Comparison of ENCODE assay signal across 8 mouse cellular contexts in the genomic region with DNA sequence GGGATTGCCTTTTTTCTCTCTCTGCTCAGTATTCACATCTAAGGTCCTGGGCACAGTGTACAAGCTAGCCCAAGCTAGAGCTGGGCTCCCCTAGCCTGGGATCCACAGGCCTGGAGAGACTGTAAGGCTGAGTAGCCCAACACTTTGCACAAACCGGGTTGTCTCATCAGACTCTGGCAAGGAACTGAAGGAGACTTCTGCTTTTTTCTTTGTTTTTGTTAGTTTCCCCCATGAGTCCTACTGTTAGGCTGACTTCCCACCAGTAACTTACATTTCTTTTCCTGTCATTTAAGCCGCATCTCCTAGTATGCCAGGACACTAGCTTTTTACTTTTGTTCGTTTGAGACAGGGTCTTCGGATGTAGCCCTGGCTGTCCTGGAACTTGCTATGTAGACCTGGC. TPM values are rescaled to one million over a fixed set of nuclear protein-coding genes. Genes with fewer than 3 reads are reported as not detected.
A peak's percentile ranks its signal among the peaks of the same experiment; 100 is the strongest.
DNase-seq lines count a peak whose midpoint lies in the region; ATAC-seq and TF ChIP-seq lines count a peak whose summit lies in the region.

No protein-coding gene starts in this region.

- no peak for TF ChIP-seq POLR2A in limb, embryonic 14.5 days (IDR thresholded peaks at IDR 0.05; ENCODE audit: borderline replicate concordance, extremely low read depth, insufficient read depth, insufficient read length)

- peaks cover 6% of the 10 kb centered on the region; the same call in 1 of the 2 replicates for H3K4me1 ChIP-seq in forebrain, embryonic 11.5 days (replicated peaks; ENCODE audit: control insufficient read depth, insufficient read depth, low read length)
- peaks cover 11% of the 10 kb centered on the region for H3K4me1 ChIP-seq in limb, embryonic 14.5 days (ENCODE audit: control insufficient read depth, insufficient read depth, low read length)
- H3K4me1 ChIP-seq in neural tube, embryonic 14.5 days (ENCODE audit: control insufficient read depth, insufficient read depth, low read length) = no peaks in the 10 kb centered on the region

- H3K27me3 ChIP-seq in forebrain, embryonic 11.5 days (ENCODE audit: control insufficient read depth, insufficient read depth, low read length) = peaks cover 21% of the 10 kb centered on the region
- H3K27me3 ChIP-seq in limb, embryonic 14.5 days (ENCODE audit: control insufficient read depth, insufficient read depth, low read length) = peaks cover 5% of the 10 kb centered on the region; the same call in 1 of the 2 replicates
- H3K27me3 ChIP-seq in neural tube, embryonic 14.5 days (ENCODE audit: control insufficient read depth, insufficient read depth, low read length) = no peaks in the 10 kb centered on the region

- no peak for TF ChIP-seq CTCF in layer of hippocampus, adult 2 months (conservative IDR thresholded peaks at IDR 0.05)

- DNase-seq in layer of hippocampus, adult 2 months (ENCODE audit: low spot score in 2 of 2) = no peak
- no peak for DNase-seq in layer of hippocampus, adult 18-20 months (ENCODE audit: low spot score in 2 of 2)
- DNase-seq in forebrain, embryonic 11.5 days (ENCODE audit: low spot score) = no peak
- no peak for DNase-seq in limb, embryonic 14.5 days (ENCODE audit: low spot score)
- no peak for DNase-seq in Muller cell, postnatal 12 days (ENCODE audit: inconsistent ontology term)
- DNase-seq in adrenal gland, adult 8-10 months = no peak
- no peak for DNase-seq in ovary, adult 18-20 months (ENCODE audit: low spot score)

- no peaks in the 10 kb centered on the region for H3K9me3 ChIP-seq in forebrain, embryonic 11.5 days (ENCODE audit: control insufficient read depth, low read length)
- H3K9me3 ChIP-seq in limb, embryonic 14.5 days (ENCODE audit: control insufficient read depth, low read length) = no peaks in the 10 kb centered on the region
- H3K9me3 ChIP-seq in neural tube, embryonic 14.5 days (ENCODE audit: control insufficient read depth, low read length) = no peaks in the 10 kb centered on the region

- no peak overlapping the region for H3K4me2 ChIP-seq in forebrain, embryonic 11.5 days (ENCODE audit: low read depth, low read length, severe bottlenecking)
- H3K4me2 ChIP-seq in limb, embryonic 14.5 days (replicated peaks; ENCODE audit: low read depth, low read length, severe bottlenecking) = peak overlapping the region; percentile 94; the same call in 1 of the 2 replicates
- H3K4me2 ChIP-seq in neural tube, embryonic 14.5 days (ENCODE audit: low read depth, low read length) = peak overlapping the region; percentile 66

- H3K4me3 ChIP-seq in layer of hippocampus, adult 2 months = no peak overlapping the region; the same call in 1 of the 2 replicates
- H3K4me3 ChIP-seq in forebrain, embryonic 11.5 days (ENCODE audit: low read depth, low read length) = no peak overlapping the region; the same call in 1 of the 2 replicates
- no peak overlapping the region for H3K4me3 ChIP-seq in limb, embryonic 14.5 days (replicated peaks; ENCODE audit: low read length)
- H3K4me3 ChIP-seq in neural tube, embryonic 14.5 days (ENCODE audit: low read depth, low read length) = no peak overlapping the region

- peak overlapping the region; percentile 49; the same call in 1 of the 2 replicates for H3K27ac ChIP-seq in layer of hippocampus, adult 2 months
- H3K27ac ChIP-seq in forebrain, embryonic 11.5 days (ENCODE audit: low read depth, low read length) = no peak overlapping the region
- H3K27ac ChIP-seq in limb, embryonic 14.5 days (replicated peaks; ENCODE audit: low read depth, low read length) = no peak overlapping the region
- no peak overlapping the region for H3K27ac ChIP-seq in neural tube, embryonic 14.5 days (ENCODE audit: low read depth, low read length)

- no peaks in the 10 kb centered on the region for H3K36me3 ChIP-seq in forebrain, embryonic 11.5 days (ENCODE audit: control insufficient read depth, insufficient read depth, low read length)
- H3K36me3 ChIP-seq in limb, embryonic 14.5 days (ENCODE audit: control insufficient read depth, insufficient read depth, low read length) = no peaks in the 10 kb centered on the region
- no peaks in the 10 kb centered on the region for H3K36me3 ChIP-seq in neural tube, embryonic 14.5 days (ENCODE audit: control insufficient read depth, insufficient read depth, low read length)

- WGBS in forebrain, embryonic 11.5 days = 71% methylated on average over 4 of the region's 4 CpGs
- 81% methylated on average over 4 of the region's 4 CpGs for WGBS in limb, embryonic 14.5 days
- WGBS in neural tube, embryonic 14.5 days = 80% methylated on average over 4 of the region's 4 CpGs

- H3K9ac ChIP-seq in forebrain, embryonic 11.5 days (ENCODE audit: low read length) = peak overlapping the region; percentile 67; the same call in 1 of the 2 replicates
- H3K9ac ChIP-seq in limb, embryonic 14.5 days (ENCODE audit: low read depth, low read length, severe bottlenecking) = 0 out of 2 replicates have a peak overlapping the region, but pooled peaks have one; percentile 73
- H3K9ac ChIP-seq in neural tube, embryonic 14.5 days (replicated peaks; ENCODE audit: low read depth, low read length) = no peak overlapping the region

- ATAC-seq in forebrain, embryonic 11.5 days (replicated peaks; ENCODE audit: low FRiP score) = no peak
- ATAC-seq in limb, embryonic 14.5 days (ENCODE audit: low FRiP score, low read depth) = no peak
- ATAC-seq in neural tube, embryonic 14.5 days (ENCODE audit: low read depth) = no peak

RNA-seq across cellular contexts. Expression of a gene that starts 1.1 kb away (rescaled TPM):
- 1 to 10 TPM; 5.9 to 6.9 TPM for total RNA-seq in layer of hippocampus, adult 2 months (2021)
- 1 to 10 TPM; 6.1 to 6.7 TPM for total RNA-seq in layer of hippocampus, adult 18-20 months (2021)
- 1.8 and 2.7 TPM in 2 replicates for polyA plus RNA-seq in forebrain, embryonic 11.5 days (2014; fragmentation: Nextera tagmentation; extraction: Ambion mirVana)
- 2.7 and 3.2 TPM in 2 replicates for polyA plus RNA-seq in limb, embryonic 14.5 days (2012; rRNA removed)
- 3.4 and 5.2 TPM in 2 replicates for polyA plus RNA-seq in limb, embryonic 14.5 days (2014; fragmentation: Nextera tagmentation; extraction: Ambion mirVana)
- 3.1 and 6.1 TPM in 2 replicates for polyA plus RNA-seq in neural tube, embryonic 14.5 days (2014; fragmentation: Nextera tagmentation; extraction: Ambion mirVana)
- total RNA-seq in adrenal gland, adult 8-10 months (2022) = 1 to 10 TPM; 6.1 to 8.6 (median 7.7) TPM

RNA-seq across cellular contexts. Expression of a gene that starts 39.8 kb away (rescaled TPM):
- 10 to 100 TPM; 13.4 to 14.3 TPM for total RNA-seq in layer of hippocampus, adult 2 months (2021)
- 10 to 100 TPM; 14.8 to 15.4 TPM for total RNA-seq in layer of hippocampus, adult 18-20 months (2021)
- polyA plus RNA-seq in forebrain, embryonic 11.5 days (2014; fragmentation: Nextera tagmentation; extraction: Ambion mirVana) = 45.3 and 48.6 TPM in 2 replicates
- polyA plus RNA-seq in limb, embryonic 14.5 days (2012; rRNA removed) = 115 and 157 TPM in 2 replicates
- polyA plus RNA-seq in limb, embryonic 14.5 days (2014; fragmentation: Nextera tagmentation; extraction: Ambion mirVana) = 129 and 141 TPM in 2 replicates
- 26.5 and 33.1 TPM in 2 replicates for polyA plus RNA-seq in neural tube, embryonic 14.5 days (2014; fragmentation: Nextera tagmentation; extraction: Ambion mirVana)
- 10 to 100 TPM in 2 of 4 experiments, 1 to 10 TPM in 2; 6.7 to 16.2 (median 12.1) TPM for total RNA-seq in adrenal gland, adult 8-10 months (2022)

RNA-seq across cellular contexts. Expression of a gene that starts 48.9 kb away (rescaled TPM):
- 1 to 10 TPM; 1.8 TPM for total RNA-seq in layer of hippocampus, adult 2 months (2021)
- 1 to 10 TPM; 1.0 to 1.3 TPM for total RNA-seq in layer of hippocampus, adult 18-20 months (2021)
- 2.3 and 3.5 TPM in 2 replicates for polyA plus RNA-seq in forebrain, embryonic 11.5 days (2014; fragmentation: Nextera tagmentation; extraction: Ambion mirVana)
- 9.7 and 11.9 TPM in 2 replicates for polyA plus RNA-seq in limb, embryonic 14.5 days (2012; rRNA removed)
- polyA plus RNA-seq in limb, embryonic 14.5 days (2014; fragmentation: Nextera tagmentation; extraction: Ambion mirVana) = 5.9 and 6.2 TPM in 2 replicates
- 3.7 and 3.8 TPM in 2 replicates for polyA plus RNA-seq in neural tube, embryonic 14.5 days (2014; fragmentation: Nextera tagmentation; extraction: Ambion mirVana)
- 10 to 100 TPM in 1 of 4 experiments, 1 to 10 TPM in 3; 4.4 to 12.5 (median 6.6) TPM for total RNA-seq in adrenal gland, adult 8-10 months (2022)
